Mouse (Mus musculus) olfactory bulb, adult 2 months (tissue): ENCODE measurements around the gene Vps37d.

Experiments used
- CTCF ChIP-seq: fragments of 200-500 bp; IDR thresholded peaks from 2 replicates; pipeline ENCODE4 v1.5.1; 2012; ENCODE audit warnings: low read depth, mild to moderate bottlenecking, low read length, moderate library complexity; ENCODE audit not compliant: insufficient read depth
- POLR2A ChIP-seq: fragments of 200-500 bp; IDR thresholded peaks from 2 replicates; pipeline ENCODE4 v1.6.1; 2012; ENCODE audit warnings: mild to moderate bottlenecking, low read depth, low read length, moderate library complexity; ENCODE audit not compliant: insufficient read depth

DNA sequence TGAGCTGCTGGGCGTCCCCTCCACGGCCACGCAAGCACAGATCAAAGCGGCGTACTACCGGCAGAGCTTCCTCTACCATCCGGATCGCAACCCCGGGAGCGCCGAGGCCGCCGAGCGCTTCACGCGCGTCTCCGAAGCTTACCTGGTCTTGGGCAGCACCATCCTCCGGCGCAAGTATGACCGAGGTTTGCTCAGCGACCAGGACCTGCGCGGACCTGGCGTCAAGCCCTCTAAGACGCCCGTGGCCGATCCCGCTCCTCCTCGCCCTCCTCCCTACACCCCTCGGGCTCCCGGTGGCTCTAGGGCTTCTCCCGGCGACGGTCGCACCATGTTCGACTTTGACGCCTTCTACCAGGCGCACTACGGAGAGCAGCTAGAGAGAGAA, 13.7 kb downstream of the Vps37d start:
- TF ChIP-seq CTCF = no peak
- TF ChIP-seq POLR2A = no peak
